8 mouse cellular contexts compared by ENCODE assay signal in the genomic region with DNA sequence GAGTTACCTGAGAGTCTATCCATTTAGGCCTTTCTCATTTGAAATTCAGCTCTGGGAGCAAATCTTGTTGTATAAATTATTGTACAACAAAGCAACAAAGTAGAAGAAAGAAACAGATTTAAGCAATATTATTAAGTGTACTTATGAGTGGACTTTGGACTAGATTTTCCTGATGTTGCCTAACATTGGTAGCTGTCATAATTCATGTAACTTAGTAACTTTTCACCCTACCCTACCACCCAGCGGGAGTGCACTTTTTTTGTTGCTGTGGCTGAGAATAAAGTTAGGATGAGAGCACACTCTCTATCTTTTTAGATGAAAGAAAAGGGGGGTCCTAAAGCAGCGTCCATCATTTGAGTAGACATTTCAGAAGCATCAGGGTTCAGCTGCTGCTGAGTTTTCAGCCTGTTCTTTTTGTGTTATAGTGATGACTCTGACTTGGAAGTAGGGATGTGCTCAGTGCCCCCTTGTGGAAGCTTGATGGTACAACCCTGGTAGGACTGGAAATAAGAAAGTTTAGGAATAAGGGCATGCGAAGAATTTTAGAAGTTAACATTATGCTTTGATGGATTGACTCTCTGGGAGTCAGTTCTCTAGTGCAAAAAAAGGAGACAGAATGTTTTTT. TPM values are rescaled to one million over a fixed set of nuclear protein-coding genes. Genes with fewer than 3 reads are reported as not detected.
DNase-seq lines count a peak whose midpoint lies in the region; ATAC-seq and TF ChIP-seq lines count a peak whose summit lies in the region.

No protein-coding gene starts in this region.

- peak; percentile 53 for DNase-seq in urinary bladder, postnatal 14 days (ENCODE audit: low spot score)
- DNase-seq in urinary bladder, postnatal 10 days (ENCODE audit: low spot score), result no peak
- peak; percentile 86 for DNase-seq in brain, embryonic 14.5 days (ENCODE audit: low read depth)
- DNase-seq in hindbrain, embryonic 14.5 days (ENCODE audit: low spot score), result peak; percentile 74
- DNase-seq in left cerebral cortex, postnatal 10 days (ENCODE audit: extremely low spot score in 1 of 2, low spot score in 2 of 2), result peak; percentile 47 to 54
- peak; percentile 75 for DNase-seq in midbrain, postnatal 0 days (ENCODE audit: low spot score)
- DNase-seq in urinary bladder, postnatal 36 days (ENCODE audit: low spot score in 2 of 2), result peak; percentile 16 to 32

- H3K27me3 ChIP-seq in hindbrain, embryonic 14.5 days (ENCODE audit: control insufficient read depth, insufficient read depth, low read length), result no peaks in the 10 kb centered on the region
- H3K27me3 ChIP-seq in midbrain, postnatal 0 days (ENCODE audit: insufficient read depth, low read length), result no peaks in the 10 kb centered on the region

- TF ChIP-seq CTCF in brain, embryonic 14.5 days (IDR thresholded peaks at IDR 0.05; ENCODE audit: borderline replicate concordance, extremely low read depth, insufficient read depth, insufficient read length), result peak; percentile 74; the same call in 1 of the 2 replicates
- no peak for TF ChIP-seq CTCF in embryonic fibroblast, embryonic 13.5 days (IDR thresholded peaks at IDR 0.05; ENCODE audit: borderline replicate concordance, insufficient read depth, low read length)
- TF ChIP-seq CTCF in midbrain, postnatal 0 days (IDR thresholded peaks at IDR 0.05), result peak; percentile 89

- no peaks in the 10 kb centered on the region for H3K4me1 ChIP-seq in embryonic fibroblast, embryonic 13.5 days (ENCODE audit: control insufficient read depth, insufficient read depth, low read length)
- no peaks in the 10 kb centered on the region; the same call in 1 of the 2 replicates for H3K4me1 ChIP-seq in hindbrain, embryonic 14.5 days (replicated peaks; ENCODE audit: control insufficient read depth, insufficient read depth, low read length)
- no peaks in the 10 kb centered on the region for H3K4me1 ChIP-seq in midbrain, postnatal 0 days (ENCODE audit: insufficient read depth, low read length)

- no peak for TF ChIP-seq POLR2A in brain, embryonic 14.5 days (IDR thresholded peaks at IDR 0.05; ENCODE audit: borderline replicate concordance, extremely low read depth, insufficient read depth, insufficient read length, poor library complexity, severe bottlenecking)
- TF ChIP-seq POLR2A in embryonic fibroblast, embryonic 13.5 days (IDR thresholded peaks at IDR 0.05; ENCODE audit: low read depth, low read length), result no peak

- peaks cover 4% of the 10 kb centered on the region; the same call in 1 of the 2 replicates for H3K36me3 ChIP-seq in hindbrain, embryonic 14.5 days (replicated peaks; ENCODE audit: control insufficient read depth, insufficient read depth)
- no peaks in the 10 kb centered on the region for H3K36me3 ChIP-seq in midbrain, postnatal 0 days (ENCODE audit: insufficient read depth, low read length)

- WGBS in hindbrain, embryonic 14.5 days, result 51% methylated on average over 3 of the region's 3 CpGs
- 48% methylated on average over 3 of the region's 3 CpGs for WGBS in midbrain, postnatal 0 days

- intact Hi-C loops in left cerebral cortex, postnatal 10 days (cut with DNase I), result loop anchor here (10.0 kb wide), 1 partner anchor 108 kb away; no protein-coding TSS in a partner anchor

- ATAC-seq in hindbrain, embryonic 14.5 days (ENCODE audit: low FRiP score), result no peak
- no peak; the same call in 1 of the 2 replicates for ATAC-seq in midbrain, postnatal 0 days (ENCODE audit: low FRiP score)

- H3K9ac ChIP-seq in hindbrain, embryonic 14.5 days, result no peak overlapping the region
- H3K9ac ChIP-seq in midbrain, postnatal 0 days (replicated peaks; ENCODE audit: low read length, poor library complexity, severe bottlenecking), result no peak overlapping the region

- H3K4me2 ChIP-seq in hindbrain, embryonic 14.5 days (replicated peaks), result no peak overlapping the region
- no peak overlapping the region for H3K4me2 ChIP-seq in midbrain, postnatal 0 days (ENCODE audit: low read depth, low read length, poor library complexity, severe bottlenecking)

- H3K27ac ChIP-seq in embryonic fibroblast, embryonic 13.5 days (ENCODE audit: insufficient read depth, low read length), result peak overlapping the region; percentile 8; the same call in 1 of the 2 replicates
- H3K27ac ChIP-seq in hindbrain, embryonic 14.5 days, result no peak overlapping the region
- H3K27ac ChIP-seq in midbrain, postnatal 0 days (ENCODE audit: low read depth, low read length), result no peak overlapping the region

- no peak overlapping the region for H3K4me3 ChIP-seq in embryonic fibroblast, embryonic 13.5 days (ENCODE audit: insufficient read depth, low read length)
- no peak overlapping the region for H3K4me3 ChIP-seq in hindbrain, embryonic 14.5 days (replicated peaks; ENCODE audit: low read length)
- no peak overlapping the region for H3K4me3 ChIP-seq in midbrain, postnatal 0 days (ENCODE audit: low read depth, low read length)

- no peaks in the 10 kb centered on the region for H3K9me3 ChIP-seq in hindbrain, embryonic 14.5 days (ENCODE audit: control insufficient read depth, low read length)
- H3K9me3 ChIP-seq in midbrain, postnatal 0 days (ENCODE audit: low read length), result no peaks in the 10 kb centered on the region

RNA-seq across cellular contexts. Expression of a gene that starts 59.1 kb away (rescaled TPM):
- polyA plus RNA-seq in brain, embryonic 14.5 days (2012; rRNA removed), result 82.0 and 92.5 TPM in 2 replicates
- polyA plus RNA-seq in embryonic fibroblast, embryonic 13.5 days (2011; ENCODE audit: insufficient read length, low read depth, missing spikeins), result 99.0 and 102 TPM in 2 replicates
- 94.5 and 101 TPM in 2 replicates for polyA plus RNA-seq in hindbrain, embryonic 14.5 days (2014; fragmentation: Nextera tagmentation; extraction: Ambion mirVana)
- total RNA-seq in left cerebral cortex, postnatal 10 days (2021), result 10 to 100 TPM; 79.9 to 87.7 TPM
- 53.9 and 67.6 TPM in 2 replicates for total RNA-seq in midbrain, postnatal 0 days (2014; rRNA removed)
- 50.1 and 54.2 TPM in 2 replicates for polyA plus RNA-seq in midbrain, postnatal 0 days (2015; fragmentation: Nextera tagmentation; extraction: Ambion mirVana)

RNA-seq across cellular contexts. Expression of a gene that starts 59.2 kb away (rescaled TPM):
- 18.6 and 25.3 TPM in 2 replicates for polyA plus RNA-seq in brain, embryonic 14.5 days (2012; rRNA removed)
- polyA plus RNA-seq in embryonic fibroblast, embryonic 13.5 days (2011; ENCODE audit: insufficient read length, low read depth, missing spikeins), result 114 and 117 TPM in 2 replicates
- polyA plus RNA-seq in hindbrain, embryonic 14.5 days (2014; fragmentation: Nextera tagmentation; extraction: Ambion mirVana), result 40.2 and 43.7 TPM in 2 replicates
- total RNA-seq in left cerebral cortex, postnatal 10 days (2021), result 10 to 100 TPM; 59.5 to 61.9 TPM
- 25.3 and 27.3 TPM in 2 replicates for total RNA-seq in midbrain, postnatal 0 days (2014; rRNA removed)
- 48.3 and 50.6 TPM in 2 replicates for polyA plus RNA-seq in midbrain, postnatal 0 days (2015; fragmentation: Nextera tagmentation; extraction: Ambion mirVana)
